Mouse (Mus musculus) forebrain, embryonic 10.5 days (tissue): Measurements from ENCODE around the gene Tln1. TPM values are rescaled to one million over a fixed set of nuclear protein-coding genes. Genes with fewer than 3 reads are reported as not detected.
A peak's percentile ranks its signal among the peaks of the same experiment; 100 is the strongest.

ENCODE experiments used
- DNase-seq: peaks from one replicate; pipeline ENCODE4 v3.0.0-alpha.2; 2017; ENCODE audit warnings: low spot score; ENCODE audit errors: extremely low spot score
- H3K27ac ChIP-seq: fragments of 300-500 bp; sonication (generic); 2 replicates; pipeline ENCODE4 v1.5.1; 2016; ENCODE audit warnings: mild to moderate bottlenecking
- H3K27me3 ChIP-seq: fragments of 300-500 bp; sonication (generic); 2 replicates; pipeline ENCODE4 v1.6.1; 2016; ENCODE audit warnings: mild to moderate bottlenecking; ENCODE audit not compliant: poor library complexity, severe bottlenecking
- H3K36me3 ChIP-seq: fragments of 300-500 bp; sonication (generic); replicated peaks from 2 replicates; pipeline ENCODE4 v1.6.1; 2016; ENCODE audit warnings: mild to moderate bottlenecking, moderate library complexity
- H3K4me1 ChIP-seq: fragments of 300-500 bp; sonication (generic); 2 replicates; pipeline ENCODE4 v1.6.1; 2016
- H3K4me3 ChIP-seq: fragments of 300-500 bp; sonication (generic); 2 replicates; pipeline ENCODE4 v1.5.1; 2016; ENCODE audit warnings: mild to moderate bottlenecking, moderate library complexity
- H3K9me3 ChIP-seq: fragments of 300-500 bp; sonication (generic); 2 replicates; pipeline ENCODE4 v1.6.1; 2016; ENCODE audit warnings: mild to moderate bottlenecking, moderate library complexity
- WGBS: fragments of 180-500 bp; shearing (Covaris S2); methylation state at CpG from one replicate; pipeline ENCODE4 v1.1.7; 2016; 5-methylcytosine and 5-hydroxymethylcytosine counted together
- polyA plus RNA-seq: library from polyadenylated mRNA; unstranded; fragments of >200 nt; fragmentation: Nextera tagmentation; extraction: Ambion mirVana; gene quantifications from 2 replicates; pipeline ENCODE4 v1.2.1, GENCODE M21; 2016

Tln1 gene
- polyA plus RNA-seq, 1 experiment from 2014 or later: 42.5 TPM

GRCm38 (mm10) chr4:43585682-43586081 is 23.2 kb upstream of the Tln1 start:
- 56% methylated on average over 10 of the region's 10 CpGs for WGBS
- Histone ChIP-seq H3K9me3 (no peaks in the 10 kb centered on the region), H3K4me1 (peaks cover 26% of the 10 kb centered on the region), H3K27ac (no peak overlapping the region), H3K36me3 (peaks cover 40% of the 10 kb centered on the region), H3K27me3 (no peaks in the 10 kb centered on the region), H3K4me3 (no peak overlapping the region)
- no peak for DNase-seq

GRCm38 (mm10) chr4:43584444-43585416 is 22.2 kb upstream of the Tln1 start, which contains the start of gene Msmp:
TSS of gene Msmp (minus strand) at chr4:43584494.
- H3K4me1 ChIP-seq: peaks cover 33% of the 10 kb centered on the region

GRCm38 (mm10) chr4:43583421-43583820 is 20.9 kb upstream of the Tln1 start:
- DNase-seq: no peak
- Histone ChIP-seq H3K36me3 (peaks cover 47% of the 10 kb centered on the region), H3K4me1 (peaks cover 39% of the 10 kb centered on the region)

More at GRCm38 (mm10) chr4:43584444-43585416, 22.2 kb upstream of the Tln1 start, which contains the start of gene Msmp:
- no peak for DNase-seq
- Histone ChIP-seq H3K9me3 (no peaks in the 10 kb centered on the region), H3K36me3 (peaks cover 47% of the 10 kb centered on the region), H3K27ac (0 out of 2 replicates have a peak within 1 kb of the TSS, but pooled peaks have one; percentile 11), H3K27me3 (no peaks in the 10 kb centered on the region), H3K4me3 (no peak within 1 kb of the TSS)
- 67% methylated on average over 12 of the region's 12 CpGs for WGBS

GRCm38 (mm10) chr4:43582241-43582640 is 19.8 kb upstream of the Tln1 start:
- Histone ChIP-seq H3K9me3 (no peaks in the 10 kb centered on the region), H3K4me1 (peaks cover 49% of the 10 kb centered on the region), H3K27ac (no peak overlapping the region), H3K27me3 (no peaks in the 10 kb centered on the region), H3K4me3 (no peak overlapping the region), H3K36me3 (peaks cover 47% of the 10 kb centered on the region)
- 92% methylated on average over 5 of the region's 5 CpGs for WGBS
- DNase-seq: no peak

More at GRCm38 (mm10) chr4:43583421-43583820, 20.9 kb upstream of the Tln1 start:
- 81% methylated on average over 7 of the region's 7 CpGs for WGBS
- Histone ChIP-seq H3K27ac (no peak overlapping the region), H3K4me3 (no peak overlapping the region), H3K9me3 (no peaks in the 10 kb centered on the region), H3K27me3 (no peaks in the 10 kb centered on the region)

- Histone ChIP-seq H3K36me3 (peaks cover 51% of the 10 kb centered on the region), H3K27me3 (no peaks in the 10 kb centered on the region), H3K4me1 (peaks cover 56% of the 10 kb centered on the region), H3K9me3 (no peaks in the 10 kb centered on the region), H3K27ac (no peak overlapping the region), H3K4me3 (no peak overlapping the region)
- DNase-seq: no peak
- 94% methylated on average over 12 of the region's 12 CpGs for WGBS
Observed at GRCm38 (mm10) chr4:43581381-43581780, 18.9 kb upstream of the Tln1 start.

- whole genome bisulfite sequencing: 95% methylated on average over 5 of the region's 5 CpGs
- Histone ChIP-seq H3K4me1 (peaks cover 55% of the 10 kb centered on the region), H3K4me3 (no peak overlapping the region), H3K27me3 (no peaks in the 10 kb centered on the region), H3K36me3 (peaks cover 55% of the 10 kb centered on the region), H3K27ac (no peak overlapping the region), H3K9me3 (no peaks in the 10 kb centered on the region)
- DNase-seq: no peak
Observed at GRCm38 (mm10) chr4:43580721-43581120, 18.2 kb upstream of the Tln1 start.

GRCm38 (mm10) chr4:43579731-43580130 is 17.2 kb upstream of the Tln1 start:
- Histone ChIP-seq H3K27ac (no peak overlapping the region), H3K4me1 (peaks cover 55% of the 10 kb centered on the region), H3K27me3 (no peaks in the 10 kb centered on the region), H3K9me3 (no peaks in the 10 kb centered on the region), H3K4me3 (peak overlapping the region; percentile 96), H3K36me3 (peaks cover 62% of the 10 kb centered on the region)
- no peak for DNase-seq
- WGBS: 89% methylated on average over 6 of the region's 6 CpGs

- DNase-seq: no peak
- H3K27me3 ChIP-seq: no peaks in the 10 kb centered on the region
- H3K27ac ChIP-seq: peak overlapping the region; percentile 94
- no peaks in the 10 kb centered on the region for H3K9me3 ChIP-seq
- H3K4me1 ChIP-seq: peaks cover 51% of the 10 kb centered on the region
- peak overlapping the region; percentile 96 for H3K4me3 ChIP-seq
- 10% methylated on average over 10 of the region's 10 CpGs for WGBS
- peaks cover 61% of the 10 kb centered on the region for H3K36me3 ChIP-seq
Observed at GRCm38 (mm10) chr4:43579256-43579655, 16.8 kb upstream of the Tln1 start.

- H3K4me1 ChIP-seq: peaks cover 48% of the 10 kb centered on the region
Observed at GRCm38 (mm10) chr4:43578376-43579204, 16.1 kb upstream of the Tln1 start, which contains the start of the genes Rgp1 and Gba2. TSS of gene Rgp1 (plus strand) at chr4:43578715. TSS of gene Gba2 (minus strand) at chr4:43578873.

GRCm38 (mm10) chr4:43577237-43577881 is 14.9 kb upstream of the Tln1 start:
- Histone ChIP-seq H3K4me1 (peaks cover 48% of the 10 kb centered on the region), H3K27me3 (no peaks in the 10 kb centered on the region), H3K27ac (no peak overlapping the region), H3K4me3 (peak overlapping the region; percentile 96), H3K36me3 (peaks cover 61% of the 10 kb centered on the region), H3K9me3 (no peaks in the 10 kb centered on the region)
- no peak for DNase-seq
- 60% methylated on average over 8 of the region's 8 CpGs for WGBS

More at GRCm38 (mm10) chr4:43578376-43579204, 16.1 kb upstream of the Tln1 start, which contains the start of the genes Rgp1 and Gba2:
- DNase-seq: peak; percentile 87
- Histone ChIP-seq H3K27me3 (no peaks in the 10 kb centered on the region), H3K27ac (peak within 1 kb of the TSS; percentile 94), H3K9me3 (no peaks in the 10 kb centered on the region), H3K4me3 (peak within 1 kb of the TSS; percentile 96), H3K36me3 (peaks cover 61% of the 10 kb centered on the region)
- under 1% methylated on average over 76 of the region's 76 CpGs for WGBS

- Histone ChIP-seq H3K4me3 (peak overlapping the region; percentile 9; the same call in 1 of the 2 replicates), H3K27me3 (no peaks in the 10 kb centered on the region), H3K36me3 (peaks cover 61% of the 10 kb centered on the region), H3K27ac (no peak overlapping the region), H3K9me3 (no peaks in the 10 kb centered on the region), H3K4me1 (peaks cover 47% of the 10 kb centered on the region)
- 73% methylated on average over 2 of the region's 2 CpGs for WGBS
- no peak for DNase-seq
Observed at GRCm38 (mm10) chr4:43575356-43575755, 12.9 kb upstream of the Tln1 start.

GRCm38 (mm10) chr4:43573561-43573960 is 11.1 kb upstream of the Tln1 start:
- 92% methylated on average over 4 of the region's 4 CpGs for WGBS
- peaks cover 76% of the 10 kb centered on the region for H3K36me3 ChIP-seq
- DNase-seq: no peak
- H3K4me3 ChIP-seq: no peak overlapping the region
- no peak overlapping the region for H3K27ac ChIP-seq
- H3K4me1 ChIP-seq: peaks cover 35% of the 10 kb centered on the region
- H3K9me3 ChIP-seq: no peaks in the 10 kb centered on the region
- H3K27me3 ChIP-seq: no peaks in the 10 kb centered on the region
